Mouse (Mus musculus): Measurements from ENCODE around the gene Bmper. TPM values are rescaled to one million over a fixed set of nuclear protein-coding genes. Genes with fewer than 3 reads are reported as not detected.

Bmper gene
- polyA plus RNA-seq, 1 experiment: 17.2 TPM

DNA sequence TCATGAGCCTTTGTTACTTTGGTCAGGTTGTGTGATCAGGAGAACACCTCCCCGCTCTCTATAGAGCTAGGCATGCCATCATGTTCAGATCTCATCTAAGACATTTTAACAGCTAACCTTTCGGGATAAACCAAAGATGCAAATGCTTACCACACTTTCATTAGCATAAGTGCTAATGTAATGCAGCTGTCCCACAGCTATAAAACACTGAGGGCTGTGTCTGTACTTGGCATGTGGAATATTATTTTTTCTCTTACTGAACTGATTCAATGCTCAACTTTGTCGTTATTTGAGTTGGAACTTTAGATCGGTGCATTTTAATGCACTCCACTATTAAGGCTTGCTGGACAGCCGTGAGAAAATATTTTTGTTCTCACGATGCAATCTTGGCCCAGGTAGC lies 30.7 kb downstream of the Bmper start:
- TF ChIP-seq POLR2A (IDR thresholded peaks at IDR 0.05; ENCODE audit: low read depth, low read length) (no peak), CTCF (IDR thresholded peaks at IDR 0.05; ENCODE audit: borderline replicate concordance, insufficient read depth, low read length) (no peak)
- Histone ChIP-seq H3K4me3 (ENCODE audit: insufficient read depth, low read length) (no peak overlapping the region), H3K27ac (ENCODE audit: insufficient read depth, low read length) (peak overlapping the region; percentile 38; the same call in 1 of the 2 replicates), H3K4me1 (ENCODE audit: control insufficient read depth, insufficient read depth, low read length) (peaks cover 14% of the 10 kb centered on the region)

- TF ChIP-seq POLR2A (IDR thresholded peaks at IDR 0.05; ENCODE audit: low read depth, low read length) (no peak), CTCF (IDR thresholded peaks at IDR 0.05; ENCODE audit: borderline replicate concordance, insufficient read depth, low read length) (no peak)
- Histone ChIP-seq H3K27ac (ENCODE audit: insufficient read depth, low read length) (no peak overlapping the region; the same call in 1 of the 2 replicates), H3K4me1 (ENCODE audit: control insufficient read depth, insufficient read depth, low read length) (peaks cover 14% of the 10 kb centered on the region), H3K4me3 (ENCODE audit: insufficient read depth, low read length) (no peak overlapping the region)
Observed at GRCm38 (mm10) chr9:23254237-23255214, 31.6 kb downstream of the Bmper start.

- TF ChIP-seq POLR2A (IDR thresholded peaks at IDR 0.05; ENCODE audit: low read depth, low read length) (no peak), CTCF (IDR thresholded peaks at IDR 0.05; ENCODE audit: borderline replicate concordance, insufficient read depth, low read length) (no peak)
- Histone ChIP-seq H3K4me1 (ENCODE audit: control insufficient read depth, insufficient read depth, low read length) (peaks cover 8% of the 10 kb centered on the region), H3K27ac (ENCODE audit: insufficient read depth, low read length) (no peak overlapping the region), H3K4me3 (ENCODE audit: insufficient read depth, low read length) (no peak overlapping the region)
Observed at GRCm38 (mm10) chr9:23255841-23256240, 33.0 kb downstream of the Bmper start.

GRCm38 (mm10) chr9:23256576-23256975 lies 33.7 kb downstream of the Bmper start:
- H3K27ac ChIP-seq (ENCODE audit: insufficient read depth, low read length): no peak overlapping the region
- TF ChIP-seq CTCF (IDR thresholded peaks at IDR 0.05; ENCODE audit: borderline replicate concordance, insufficient read depth, low read length) (no peak), POLR2A (IDR thresholded peaks at IDR 0.05; ENCODE audit: low read depth, low read length) (no peak)
- H3K4me1 ChIP-seq (ENCODE audit: control insufficient read depth, insufficient read depth, low read length): peaks cover 4% of the 10 kb centered on the region; the same call in 1 of the 2 replicates
- H3K4me3 ChIP-seq (ENCODE audit: insufficient read depth, low read length): no peak overlapping the region

DNA sequence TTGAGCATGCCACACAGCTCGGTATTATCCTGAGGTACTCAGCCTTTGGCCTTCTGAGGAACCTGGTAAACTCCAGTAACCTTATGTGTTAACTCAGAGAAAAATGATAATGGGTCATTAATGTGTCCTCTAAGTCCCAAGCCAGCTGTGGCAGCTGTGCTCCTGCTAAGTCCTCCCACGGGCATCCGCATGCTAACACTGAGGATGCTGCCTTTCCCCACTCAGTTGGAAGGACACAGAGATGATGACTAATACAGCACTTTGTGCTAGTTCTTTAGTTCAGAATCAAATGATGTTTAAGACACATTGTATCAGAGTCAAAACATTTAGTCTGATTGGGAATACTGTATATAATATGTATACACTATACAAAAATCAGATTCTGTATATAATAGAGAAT lies 39.0 kb downstream of the Bmper start:
- Histone ChIP-seq H3K27ac (ENCODE audit: insufficient read depth, low read length) (no peak overlapping the region), H3K4me1 (ENCODE audit: control insufficient read depth, insufficient read depth, low read length) (no peaks in the 10 kb centered on the region), H3K4me3 (ENCODE audit: insufficient read depth, low read length) (no peak overlapping the region)
- TF ChIP-seq POLR2A (IDR thresholded peaks at IDR 0.05; ENCODE audit: low read depth, low read length): no peak
- TF ChIP-seq CTCF (IDR thresholded peaks at IDR 0.05; ENCODE audit: borderline replicate concordance, insufficient read depth, low read length): no peak

DNA sequence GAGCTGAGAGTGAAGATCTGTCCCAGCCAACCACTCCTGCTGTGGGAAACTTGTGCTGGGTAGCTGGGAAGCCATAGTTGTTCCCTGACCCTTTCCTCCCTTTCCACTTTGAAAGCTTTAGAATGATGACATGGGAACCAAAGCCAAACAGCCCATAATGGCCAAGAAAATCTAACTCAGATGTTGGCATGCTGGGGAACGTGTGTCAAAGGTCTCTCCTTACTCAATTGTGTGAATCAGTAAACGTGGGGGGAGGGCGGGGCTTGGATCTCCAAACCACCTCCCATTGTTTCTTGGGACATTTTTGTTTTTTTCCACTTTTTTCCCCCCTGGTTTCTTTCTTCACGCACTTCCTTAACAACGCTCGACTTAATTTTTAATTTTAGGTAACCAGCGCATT lies 40.0 kb downstream of the Bmper start:
- Histone ChIP-seq H3K4me3 (ENCODE audit: insufficient read depth, low read length) (no peak overlapping the region), H3K27ac (ENCODE audit: insufficient read depth, low read length) (no peak overlapping the region), H3K4me1 (ENCODE audit: control insufficient read depth, insufficient read depth, low read length) (no peaks in the 10 kb centered on the region)
- no peak for TF ChIP-seq CTCF (IDR thresholded peaks at IDR 0.05; ENCODE audit: borderline replicate concordance, insufficient read depth, low read length)
- no peak for TF ChIP-seq POLR2A (IDR thresholded peaks at IDR 0.05; ENCODE audit: low read depth, low read length)

- TF ChIP-seq POLR2A (IDR thresholded peaks at IDR 0.05; ENCODE audit: low read depth, low read length): no peak
- no peak for TF ChIP-seq CTCF (IDR thresholded peaks at IDR 0.05; ENCODE audit: borderline replicate concordance, insufficient read depth, low read length)
- Histone ChIP-seq H3K27ac (ENCODE audit: insufficient read depth, low read length) (no peak overlapping the region), H3K4me1 (ENCODE audit: control insufficient read depth, insufficient read depth, low read length) (no peaks in the 10 kb centered on the region), H3K4me3 (ENCODE audit: insufficient read depth, low read length) (no peak overlapping the region)
Observed at GRCm38 (mm10) chr9:23264471-23264870, 41.6 kb downstream of the Bmper start.

DNA sequence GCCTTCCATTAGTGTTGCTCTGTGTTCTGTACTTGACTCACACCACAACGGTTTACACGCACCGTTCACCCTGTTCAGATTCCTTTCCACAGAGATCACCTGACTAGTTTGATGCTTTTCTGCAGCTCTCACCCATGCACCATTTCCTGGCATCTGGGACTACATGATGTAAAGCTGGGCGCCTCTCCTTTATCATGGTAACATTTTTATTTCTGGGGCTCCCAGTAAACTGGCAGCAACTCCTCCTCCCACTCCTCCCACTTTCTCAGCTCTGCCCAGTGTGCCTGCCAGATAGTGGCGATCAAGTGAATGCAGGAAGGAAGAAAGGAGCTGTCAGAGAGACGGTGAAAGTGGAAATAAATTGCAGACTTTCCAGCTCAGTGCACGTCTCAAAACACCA lies 45.7 kb downstream of the Bmper start:
- Histone ChIP-seq H3K27ac (ENCODE audit: insufficient read depth, low read length) (no peak overlapping the region), H3K4me1 (ENCODE audit: control insufficient read depth, insufficient read depth, low read length) (no peaks in the 10 kb centered on the region), H3K4me3 (ENCODE audit: insufficient read depth, low read length) (no peak overlapping the region)
- TF ChIP-seq CTCF (IDR thresholded peaks at IDR 0.05; ENCODE audit: borderline replicate concordance, insufficient read depth, low read length) (no peak), POLR2A (IDR thresholded peaks at IDR 0.05; ENCODE audit: low read depth, low read length) (no peak)

- Histone ChIP-seq H3K4me1 (ENCODE audit: control insufficient read depth, insufficient read depth, low read length) (no peaks in the 10 kb centered on the region), H3K4me3 (ENCODE audit: insufficient read depth, low read length) (no peak overlapping the region), H3K27ac (ENCODE audit: insufficient read depth, low read length) (no peak overlapping the region)
- TF ChIP-seq CTCF (IDR thresholded peaks at IDR 0.05; ENCODE audit: borderline replicate concordance, insufficient read depth, low read length) (no peak), POLR2A (IDR thresholded peaks at IDR 0.05; ENCODE audit: low read depth, low read length) (no peak)
Observed at GRCm38 (mm10) chr9:23269087-23269486, 46.2 kb downstream of the Bmper start.

GRCm38 (mm10) chr9:23276244-23276643 lies 53.4 kb downstream of the Bmper start:
- no peak for TF ChIP-seq CTCF (IDR thresholded peaks at IDR 0.05; ENCODE audit: borderline replicate concordance, insufficient read depth, low read length)
- no peak for TF ChIP-seq POLR2A (IDR thresholded peaks at IDR 0.05; ENCODE audit: low read depth, low read length)
- no peak overlapping the region for H3K4me3 ChIP-seq (ENCODE audit: insufficient read depth, low read length)
- H3K4me1 ChIP-seq (ENCODE audit: control insufficient read depth, insufficient read depth, low read length): no peaks in the 10 kb centered on the region
- no peak overlapping the region for H3K27ac ChIP-seq (ENCODE audit: insufficient read depth, low read length)

Data from embryonic fibroblast, embryonic 13.5 days (primary cell).